Mouse (Mus musculus) cerebellum, postnatal 25 days (tissue): ENCODE measurements at regions not wholly inside any gene's neighbourhood (a gene's known extent, or its start where the extent isn't known, plus 50 kb on each side); places are given as distances from the start of the nearest gene placed in this dataset.
A peak's percentile ranks its signal among the peaks of the same experiment; 100 is the strongest.
"Not testable (repeated sequence)": the region's sequence is repeated elsewhere in the genome, so short reads cannot be mapped to it uniquely, and the experiment has no call there.

Experiments
- DNase-seq, 2 experiments: peaks; one replicate each; pipeline ENCODE4 v3.0.0; 2021; ENCODE audit warnings: mixed read lengths in 2 of 2

- not testable (repeated sequence) for DNase-seq
Measured at GRCm38 (mm10) chr11:41090391-41090900, 335.3 kb upstream of the Ccng1 start.

- DNase-seq, result no peak
Measured at GRCm38 (mm10) chr11:41063570-41063969, 308.5 kb upstream of the Ccng1 start.

- no peak for DNase-seq
Measured at GRCm38 (mm10) chr11:41057796-41058195, 302.7 kb upstream of the Ccng1 start.

- DNase-seq, result no peak
Measured at GRCm38 (mm10) chr11:41030018-41030417, 274.9 kb upstream of the Ccng1 start.

- no peak for DNase-seq
Measured at GRCm38 (mm10) chr11:41010096-41010495, 255.0 kb upstream of the Ccng1 start.

- no peak for DNase-seq
Measured at GRCm38 (mm10) chr11:40972806-40973205, 217.7 kb upstream of the Ccng1 start.

GRCm38 (mm10) chr11:40927168-40927567 is 172.1 kb upstream of the Ccng1 start:
- DNase-seq, result peak; percentile 81 to 87

- no peak for DNase-seq
Measured at GRCm38 (mm10) chr11:40891485-40891884, 136.4 kb upstream of the Ccng1 start.

GRCm38 (mm10) chr11:40884509-40884908 is 129.4 kb upstream of the Ccng1 start:
- DNase-seq, result no peak

- no peak for DNase-seq
Measured at GRCm38 (mm10) chr11:40879589-40879988, 124.5 kb upstream of the Ccng1 start.

GRCm38 (mm10) chr11:40873002-40873401 is 117.9 kb upstream of the Ccng1 start:
- DNase-seq, result no peak

GRCm38 (mm10) chr11:40865694-40866093 is 110.6 kb upstream of the Ccng1 start:
- peak; percentile 53 to 78 for DNase-seq

- no peak for DNase-seq
Measured at GRCm38 (mm10) chr11:40851361-40851760, 96.2 kb upstream of the Ccng1 start.

- no peak for DNase-seq
Measured at GRCm38 (mm10) chr11:40850652-40851092, 95.6 kb upstream of the Ccng1 start.

- no peak for DNase-seq
Measured at GRCm38 (mm10) chr11:40846586-40846985, 91.5 kb upstream of the Ccng1 start.

GRCm38 (mm10) chr11:40835393-40835792 is 80.3 kb upstream of the Ccng1 start:
- no peak for DNase-seq
